In the genomic region with DNA sequence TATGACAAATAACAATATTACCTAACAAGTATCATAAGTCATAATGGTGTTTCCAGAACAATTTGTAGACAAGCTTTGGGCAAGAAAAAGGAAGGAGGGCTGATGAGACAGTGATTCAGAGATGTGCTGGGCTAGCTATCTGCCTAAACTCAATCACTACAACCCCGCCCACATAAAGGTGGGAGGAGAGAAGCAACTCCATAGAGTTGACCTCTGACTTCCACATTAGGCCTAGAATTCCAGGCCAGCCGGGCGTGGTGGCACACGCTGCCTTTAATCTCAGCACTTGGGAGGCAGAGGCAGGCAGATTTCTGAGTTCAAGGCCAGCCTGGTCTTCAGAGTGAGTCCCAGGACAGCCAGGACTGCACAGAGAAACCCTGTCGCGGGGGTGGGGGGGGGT, we compare ENCODE assay signal across 11 mouse cellular contexts.
"Had no signal": no experiment of that assay in that cellular context is flagged by ENCODE, and none has a peak within 500 bp of the region (broad histone marks: within the 10 kb centered on the region; RNA-seq: fewer than 3 reads in every experiment).

No protein-coding gene starts in this region.

- DNase-seq: gastrocnemius, postnatal 14 days; gastrocnemius, postnatal 36 days; heart, adult 18-20 months; heart, postnatal 10 days; kidney, adult 18-20 months; kidney, adult 8-10 months; kidney, postnatal 10 days; kidney, postnatal 25 days; liver; liver, embryonic 13.5 days; liver, postnatal 0 days had no signal
